Mouse (Mus musculus) WW6 (cell line): ENCODE data around the gene Rgs7.

ENCODE experiments used
- DNase-seq: peaks from one replicate; pipeline ENCODE4 v3.0.0-alpha.2; 2013; ENCODE audit warnings: low read depth, low spot score

Rgs7 gene

DNA sequence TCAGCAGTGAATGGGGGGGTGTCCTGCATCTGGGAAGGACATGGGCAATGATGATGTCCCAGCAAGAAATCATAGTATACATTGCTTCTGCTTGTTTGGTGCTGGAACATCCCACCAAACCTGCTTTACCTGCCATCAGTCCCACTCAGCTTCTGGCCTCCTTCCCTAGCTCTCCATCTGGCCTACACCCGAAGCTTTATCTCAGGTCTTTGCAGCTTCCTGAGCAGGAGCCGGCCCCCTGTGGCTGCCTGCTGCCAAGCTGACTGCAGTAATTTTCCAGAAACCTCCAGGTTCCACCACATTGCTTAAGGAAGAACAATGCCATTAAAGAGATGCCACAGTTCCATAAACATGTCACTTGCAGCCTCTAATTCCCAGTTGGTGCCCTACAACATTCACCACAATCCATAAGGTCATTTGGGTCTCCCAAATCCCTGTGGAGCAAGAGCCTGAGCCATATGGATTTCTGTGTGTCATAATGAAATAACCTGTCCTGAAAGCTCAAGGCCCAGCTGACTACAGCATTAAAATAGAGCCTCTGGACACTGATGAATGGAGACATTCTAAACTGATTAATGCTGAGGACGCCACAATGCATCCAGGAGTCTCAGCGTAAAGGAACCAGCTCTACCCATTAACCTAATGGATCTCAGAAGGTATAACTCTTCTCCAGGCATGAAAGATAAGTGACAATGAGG is 60.8 kb downstream of the Rgs7 start:
- DNase-seq, result no peak

DNA sequence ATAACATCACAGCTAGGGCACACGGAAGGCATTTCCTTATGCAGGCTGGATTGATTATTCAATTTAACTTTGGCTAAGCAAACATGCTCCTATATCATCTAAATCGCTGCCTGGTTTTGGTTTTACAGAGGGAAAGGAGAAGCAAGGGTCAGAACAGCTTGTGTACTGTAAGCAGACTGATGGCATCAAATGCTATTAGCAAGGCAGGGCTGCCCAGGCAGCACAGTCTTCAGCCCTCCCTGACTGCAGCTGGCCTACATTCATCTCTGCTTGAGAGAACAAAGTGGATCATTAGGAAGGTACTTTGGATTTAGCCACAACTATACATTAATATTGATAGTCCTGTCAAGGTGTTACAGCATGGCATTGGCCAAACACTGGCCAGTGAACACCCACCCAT is 65.2 kb downstream of the Rgs7 start:
- no peak for DNase-seq

DNA sequence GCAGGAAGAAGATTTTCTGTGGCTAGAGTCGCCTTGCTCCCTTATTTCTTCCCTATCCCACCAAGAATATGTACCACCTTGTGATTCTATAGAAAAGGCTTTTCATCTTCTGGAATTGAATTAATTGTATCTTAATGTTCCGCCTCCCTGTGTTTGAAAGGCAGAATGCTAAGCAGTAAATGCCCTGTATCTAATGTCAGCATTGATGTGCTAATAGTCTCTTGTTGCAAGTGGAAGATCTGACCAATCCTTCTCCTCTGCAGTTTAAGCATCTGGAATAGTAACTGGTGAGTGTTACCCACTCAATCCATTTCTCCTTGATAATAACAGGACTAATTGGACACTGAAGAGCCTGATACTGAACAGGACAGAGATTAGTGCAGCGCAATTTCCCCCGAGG is 65.9 kb downstream of the Rgs7 start:
- no peak for DNase-seq

DNA sequence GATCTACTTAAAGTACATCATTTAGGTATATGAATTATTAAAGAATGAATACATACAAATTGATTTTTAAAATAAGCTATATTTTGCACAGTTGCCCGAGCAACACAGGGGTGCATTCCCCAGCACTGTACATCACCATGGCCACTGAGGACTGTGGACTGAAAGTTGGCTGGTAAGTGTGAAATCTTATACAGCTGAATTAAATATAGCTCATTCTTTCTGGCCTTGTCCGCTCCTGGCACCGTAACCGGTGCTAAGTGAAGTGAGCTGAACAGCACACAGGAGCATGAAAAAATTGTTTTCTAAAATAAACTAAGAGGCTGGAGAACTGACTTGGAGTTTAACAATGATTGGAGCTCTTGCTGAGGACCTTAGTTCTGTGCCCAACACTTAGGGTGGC is 71.4 kb downstream of the Rgs7 start:
- DNase-seq, result no peak

DNA sequence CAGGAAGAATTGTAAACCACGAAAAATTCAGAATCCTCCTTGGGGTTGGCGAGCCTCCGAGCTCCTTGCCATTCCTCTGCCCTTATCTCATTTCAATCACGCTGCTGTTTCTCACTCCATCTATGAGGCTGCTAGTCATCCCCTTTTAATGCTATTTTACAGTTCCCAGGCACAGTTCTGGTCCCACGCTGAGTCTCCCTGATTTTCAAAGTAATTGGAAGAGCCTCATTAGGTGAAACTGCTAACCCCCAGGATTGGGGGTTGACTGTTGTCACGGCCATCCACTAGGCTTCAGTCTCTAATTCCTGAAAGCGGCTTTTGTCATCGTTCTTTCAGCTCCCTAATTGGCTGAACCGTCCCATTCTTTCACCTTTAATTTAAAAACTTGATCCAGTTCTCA is 76.6 kb downstream of the Rgs7 start:
- no peak for DNase-seq

DNA sequence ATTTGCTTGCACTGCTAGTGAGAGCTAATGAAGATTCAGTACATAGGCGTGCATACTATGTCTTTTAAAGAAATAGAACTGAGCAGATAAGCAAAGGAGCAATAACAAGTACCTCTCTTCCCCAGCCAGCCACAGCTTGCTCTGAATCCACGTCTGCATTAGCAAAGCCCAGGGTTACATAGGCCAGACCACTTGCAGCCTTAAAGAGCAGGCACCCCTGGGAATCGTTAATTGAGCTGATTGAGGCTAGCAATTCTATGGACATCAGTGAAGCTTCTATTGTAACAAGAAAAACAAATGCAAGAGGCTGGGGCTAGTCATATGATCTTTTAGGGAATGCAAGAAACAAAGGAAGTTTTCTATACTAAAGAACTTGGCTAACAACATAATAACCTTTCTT is 81.9 kb downstream of the Rgs7 start:
- no peak for DNase-seq

DNA sequence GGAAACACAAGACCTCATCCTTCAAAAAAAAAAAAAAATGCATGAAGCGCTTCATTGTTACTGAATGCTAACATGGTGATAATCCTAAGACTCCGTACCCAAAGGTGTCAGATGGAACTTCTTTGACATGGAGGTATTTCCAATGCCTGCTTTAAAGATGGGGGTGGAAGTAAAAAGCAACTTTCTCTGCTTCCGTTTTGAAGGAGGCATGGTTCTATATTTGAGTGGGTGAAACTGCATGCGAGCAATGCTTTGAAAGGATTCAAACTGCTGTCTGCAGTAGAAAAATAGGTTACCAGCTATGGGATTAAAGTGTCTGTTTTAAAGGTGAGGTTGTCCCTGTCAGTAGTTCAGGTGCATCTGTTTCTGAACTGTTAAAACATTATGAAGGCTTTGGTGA is 100.4 kb downstream of the Rgs7 start:
- no peak for DNase-seq

DNA sequence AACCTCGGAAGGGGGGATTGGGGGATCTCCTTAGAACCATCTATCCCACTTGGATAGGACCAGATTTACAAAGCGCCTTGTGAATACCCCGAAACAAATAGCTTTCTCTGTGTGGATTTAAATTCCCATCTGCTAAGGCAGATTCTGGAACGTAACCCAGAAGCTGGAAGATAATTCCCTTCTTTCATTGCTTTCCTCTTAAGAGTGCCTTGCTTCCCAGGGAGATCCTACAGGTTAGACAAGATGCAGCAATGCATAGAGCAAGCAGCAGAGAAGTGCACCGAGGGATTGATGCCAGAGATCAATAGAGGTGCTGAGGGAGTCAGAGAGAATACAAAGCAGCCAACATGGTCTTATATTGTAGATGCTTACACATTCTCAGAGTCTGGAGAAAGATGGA is 103.0 kb downstream of the Rgs7 start:
- DNase-seq, result no peak

DNA sequence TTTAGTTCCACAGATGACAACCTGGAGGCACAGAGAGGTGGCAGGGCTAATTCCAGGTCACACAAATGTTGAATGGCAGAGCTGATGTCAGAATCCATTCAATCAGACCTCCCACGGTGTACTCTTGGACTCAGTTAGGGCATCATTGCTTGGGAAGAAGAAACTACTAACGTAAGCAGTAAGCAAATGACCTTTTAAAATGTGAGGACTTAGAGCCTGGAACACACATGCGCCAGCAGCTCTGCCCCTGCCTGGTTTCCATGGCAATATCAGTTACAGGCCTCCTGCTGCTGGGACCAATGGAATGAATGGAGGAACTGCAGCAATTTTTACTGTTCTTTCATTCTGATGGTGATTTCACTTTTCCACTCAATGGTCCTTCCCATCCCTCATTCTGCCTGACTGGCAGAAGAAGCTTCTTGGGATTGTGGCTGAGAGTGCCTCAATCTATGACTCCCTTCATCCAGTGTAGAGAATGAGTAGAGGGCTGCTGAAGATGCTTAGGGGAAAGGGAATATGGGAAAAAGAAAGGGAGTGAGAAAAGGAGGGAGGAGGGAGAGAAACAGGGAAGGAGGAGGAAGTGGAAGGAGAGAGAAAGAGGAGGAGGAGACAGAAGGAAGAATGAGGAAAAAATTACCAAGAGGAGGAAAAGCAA is 106.6 kb downstream of the Rgs7 start:
- no peak for DNase-seq

DNA sequence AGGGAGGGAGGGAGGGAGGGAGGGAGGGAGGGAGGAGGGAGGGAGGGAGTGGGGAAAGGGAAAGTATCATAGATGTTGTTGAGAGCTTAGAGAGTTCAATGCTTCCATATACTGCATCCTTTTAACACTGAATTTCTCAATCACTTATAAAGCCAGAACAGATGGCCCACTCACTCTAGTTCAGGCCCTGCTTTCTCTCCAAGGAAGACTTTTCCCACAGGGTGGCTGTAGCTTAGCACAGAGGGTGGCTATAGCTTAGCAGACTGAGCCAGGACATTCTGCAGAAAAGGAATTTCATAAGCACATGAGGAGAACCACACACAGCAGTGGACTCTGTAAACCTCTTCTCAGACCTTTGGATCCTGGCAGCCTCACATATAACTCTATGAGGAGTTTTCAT is 119.7 kb downstream of the Rgs7 start:
- DNase-seq, result no peak

DNA sequence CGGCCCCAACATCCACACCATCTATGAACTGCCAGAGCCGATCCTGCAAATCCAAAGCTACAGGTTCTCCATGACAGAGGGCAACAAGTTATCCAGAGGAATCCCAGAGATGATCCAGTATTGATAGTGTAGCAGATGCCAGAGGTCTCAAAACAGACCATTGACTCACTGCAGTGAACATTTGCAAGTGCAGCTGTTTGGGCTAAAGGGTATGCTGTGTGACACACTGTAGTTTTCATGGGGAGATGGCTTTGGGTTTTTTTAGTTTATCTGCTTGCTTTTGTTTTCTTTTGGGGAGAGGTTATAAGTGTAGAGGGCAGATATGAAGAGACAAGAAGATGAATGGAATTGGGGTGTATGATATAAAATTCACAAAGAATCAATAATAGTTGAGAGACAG is 124.2 kb downstream of the Rgs7 start:
- DNase-seq, result no peak

DNA sequence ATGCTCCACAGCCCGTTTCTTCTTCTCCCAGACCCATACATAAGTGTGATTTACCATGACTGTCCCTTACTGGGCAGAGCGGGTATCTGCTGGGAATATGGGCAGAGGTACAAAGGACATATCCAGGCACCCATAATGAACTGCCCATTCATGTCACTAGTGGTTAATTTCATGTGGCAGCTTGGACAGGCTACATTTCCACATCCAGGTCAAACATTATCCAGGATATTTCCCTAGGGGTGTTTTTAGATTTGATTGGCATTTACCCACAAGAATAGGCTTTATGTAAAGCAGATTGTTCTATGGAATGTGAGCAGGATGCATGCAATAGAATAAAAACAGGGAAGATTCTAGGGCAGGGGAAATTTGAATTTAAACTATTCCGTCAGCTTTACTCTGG is 128.7 kb downstream of the Rgs7 start:
- no peak for DNase-seq

DNA sequence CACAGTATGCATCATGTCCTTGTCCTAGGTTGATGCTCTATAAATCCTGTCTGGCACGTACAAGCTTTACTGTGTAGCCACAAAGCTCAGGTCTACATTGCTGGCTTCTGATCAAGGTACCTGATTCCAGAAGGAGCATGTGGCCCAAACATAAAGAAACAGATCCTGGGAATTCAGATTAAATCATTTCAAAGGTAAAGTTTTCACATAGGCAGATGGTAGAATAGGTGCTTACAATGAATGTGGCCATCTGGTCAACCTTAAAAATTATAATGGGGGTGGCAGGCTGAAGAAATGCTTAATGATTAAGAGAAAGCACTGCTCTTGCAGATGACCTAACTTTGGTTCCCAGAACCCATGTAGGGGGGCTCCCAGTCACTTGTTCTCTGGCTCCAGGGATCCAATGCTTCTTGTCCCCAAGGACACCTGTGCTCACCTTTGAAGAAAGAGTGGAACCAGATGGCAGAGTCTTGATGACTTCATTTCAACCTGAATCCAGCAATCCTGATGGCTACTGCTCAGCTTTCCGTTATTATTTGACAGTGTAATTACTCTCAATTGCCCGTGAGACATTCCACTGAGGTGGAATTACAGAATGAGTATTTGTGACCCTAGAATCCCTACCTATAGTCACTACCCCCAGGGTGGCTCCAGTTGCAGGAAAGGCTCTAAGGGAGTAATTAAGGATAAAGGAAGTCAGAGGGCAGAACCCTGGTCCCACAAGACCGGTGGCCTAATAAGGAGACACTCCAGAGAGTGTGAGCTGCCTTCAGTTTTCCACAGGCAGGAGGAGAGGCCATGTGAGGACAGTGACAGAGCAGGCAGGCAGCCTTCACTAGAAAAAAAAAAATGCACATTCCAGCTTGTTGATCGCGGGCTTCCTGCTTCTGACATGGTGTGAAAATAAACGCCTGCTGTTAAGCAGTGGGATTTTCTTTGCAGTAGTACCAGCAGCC is 132.6 kb downstream of the Rgs7 start:
- no peak for DNase-seq

DNA sequence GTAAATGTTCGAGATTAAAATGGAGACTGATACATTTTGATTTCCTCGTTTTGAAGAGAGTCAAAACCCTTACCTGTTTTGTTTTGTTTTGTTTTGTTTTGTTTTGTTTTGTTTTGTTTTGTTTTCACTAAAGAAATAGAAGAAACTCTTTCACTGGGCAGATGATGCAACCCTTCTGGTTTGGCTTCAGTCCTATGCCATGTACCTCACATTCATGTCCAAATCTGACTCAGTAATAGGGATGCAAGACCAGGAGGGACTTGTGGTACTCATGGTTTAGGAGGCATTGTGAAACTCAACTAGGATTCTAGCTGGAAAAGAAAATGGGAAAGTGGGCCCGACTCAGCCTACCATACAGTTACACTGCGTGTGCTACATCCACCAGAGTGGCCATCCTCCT is 139.4 kb downstream of the Rgs7 start:
- DNase-seq, result no peak

DNA sequence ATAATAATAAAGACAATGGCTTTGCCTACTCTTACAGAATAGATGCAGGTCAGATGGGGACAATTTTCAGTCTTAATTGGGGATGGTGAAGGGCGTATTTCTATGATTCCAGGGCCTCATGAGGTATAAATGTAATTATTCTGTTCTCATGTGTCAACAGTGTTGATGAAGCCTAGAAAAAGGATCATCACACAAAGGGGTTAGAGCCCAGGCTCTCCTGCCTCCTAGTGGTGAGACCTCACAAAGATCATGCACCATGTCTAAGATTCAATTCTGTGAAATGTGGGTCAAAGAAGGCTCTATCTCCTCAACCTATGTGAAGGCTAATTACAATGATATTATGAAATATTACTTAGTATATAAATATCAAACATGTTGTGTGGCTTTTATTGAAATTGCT is 146.1 kb downstream of the Rgs7 start:
- DNase-seq, result no peak

DNA sequence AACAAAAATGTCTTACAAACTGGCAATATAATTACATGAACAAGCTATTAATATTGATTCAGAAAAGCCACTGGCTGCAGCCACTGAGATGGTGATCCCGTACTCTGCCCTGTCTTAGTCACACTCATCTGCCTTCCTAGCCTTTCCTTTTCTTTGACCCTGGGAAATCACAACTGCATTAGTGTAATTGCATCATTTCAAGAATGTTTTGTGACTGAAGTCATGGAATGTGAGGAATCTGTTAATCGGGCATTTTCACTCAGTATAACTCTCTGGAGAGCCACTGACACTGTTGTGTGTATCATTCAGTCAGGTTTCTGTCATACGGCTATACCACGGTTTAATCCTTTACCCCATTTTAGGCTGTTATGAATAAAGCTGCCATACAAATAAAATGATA is 156.1 kb downstream of the Rgs7 start:
- no peak for DNase-seq

DNA sequence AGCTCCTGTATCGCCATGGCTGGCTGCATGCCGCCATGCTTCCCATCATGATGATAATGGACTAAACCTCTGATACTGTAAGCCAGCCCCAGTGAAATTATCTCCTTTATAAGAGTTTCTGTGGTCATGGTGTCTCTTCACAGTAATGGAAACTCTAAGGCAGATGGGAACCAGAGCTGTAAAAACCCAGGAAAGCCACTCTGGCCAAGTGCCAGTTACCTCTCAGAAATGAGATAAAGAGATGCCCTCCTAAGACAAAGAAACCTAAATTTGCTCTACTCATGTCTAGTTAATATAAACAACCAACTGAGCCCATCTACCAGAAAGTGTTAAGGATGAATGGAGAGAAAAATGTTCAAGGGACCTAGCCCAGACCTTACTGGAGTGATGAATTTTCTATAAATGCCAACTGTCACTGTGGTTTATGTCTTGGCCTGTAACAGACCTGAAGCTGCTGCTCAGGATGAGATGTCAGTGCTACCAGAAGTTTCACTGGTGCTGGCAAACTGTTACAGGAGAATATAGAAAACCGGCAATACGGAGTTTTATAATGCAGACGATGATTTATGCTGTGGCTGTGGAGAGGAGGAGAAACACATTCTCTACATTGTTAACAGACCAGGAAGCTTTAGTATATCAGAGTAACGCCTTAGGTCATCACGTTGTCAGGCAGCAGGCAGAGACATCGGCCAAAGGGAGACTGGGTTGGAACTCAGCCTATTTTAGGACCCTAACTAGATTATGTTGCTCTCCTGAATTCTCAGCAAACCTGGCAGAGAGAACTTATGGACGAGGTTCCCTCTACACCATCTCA is 159.1 kb downstream of the Rgs7 start:
- no peak for DNase-seq

DNA sequence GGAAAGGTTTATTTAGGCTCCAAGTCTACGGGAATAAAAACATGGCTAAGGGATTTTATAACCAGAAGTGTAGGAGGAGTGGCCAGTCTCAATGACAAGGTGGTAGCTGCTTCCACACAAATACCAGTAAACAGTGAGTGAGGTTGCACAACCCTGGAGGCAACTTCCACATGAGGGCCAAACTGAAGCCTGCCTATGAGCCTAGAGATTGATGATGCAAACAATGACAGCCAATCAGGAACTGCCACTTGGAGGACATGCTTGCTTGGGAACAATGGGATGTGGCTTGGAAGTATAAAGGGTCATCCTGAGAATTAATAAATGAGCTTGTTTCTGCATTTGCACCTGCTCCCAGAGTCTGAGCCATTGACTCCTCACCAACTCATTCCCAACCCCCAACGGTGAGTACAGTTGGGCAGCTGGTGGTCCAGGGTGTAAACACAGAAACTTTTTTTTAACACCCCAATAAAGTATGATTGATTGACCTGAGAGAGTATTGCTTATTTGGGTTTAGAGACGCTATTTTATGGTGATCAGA is 162.3 kb downstream of the Rgs7 start:
- no peak for DNase-seq

DNA sequence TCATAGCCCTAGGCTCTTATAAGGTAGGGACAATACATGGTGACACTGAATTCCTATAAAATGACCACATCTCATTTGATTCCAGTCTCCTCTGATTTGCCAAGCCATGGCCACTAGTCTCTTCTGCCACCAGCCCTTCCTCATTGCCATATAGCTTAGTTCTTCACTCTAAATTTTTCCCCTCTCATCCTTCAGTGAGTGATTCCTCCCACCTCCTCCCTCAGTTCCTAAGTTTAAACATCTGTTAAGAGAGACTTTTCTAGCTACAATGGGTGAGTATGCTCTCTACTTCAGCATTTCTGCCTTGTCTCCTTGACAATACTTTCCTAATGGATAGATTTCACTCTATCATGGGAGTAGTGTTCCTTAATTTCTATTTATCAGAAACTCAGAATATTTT is 169.5 kb downstream of the Rgs7 start:
- no peak for DNase-seq

DNA sequence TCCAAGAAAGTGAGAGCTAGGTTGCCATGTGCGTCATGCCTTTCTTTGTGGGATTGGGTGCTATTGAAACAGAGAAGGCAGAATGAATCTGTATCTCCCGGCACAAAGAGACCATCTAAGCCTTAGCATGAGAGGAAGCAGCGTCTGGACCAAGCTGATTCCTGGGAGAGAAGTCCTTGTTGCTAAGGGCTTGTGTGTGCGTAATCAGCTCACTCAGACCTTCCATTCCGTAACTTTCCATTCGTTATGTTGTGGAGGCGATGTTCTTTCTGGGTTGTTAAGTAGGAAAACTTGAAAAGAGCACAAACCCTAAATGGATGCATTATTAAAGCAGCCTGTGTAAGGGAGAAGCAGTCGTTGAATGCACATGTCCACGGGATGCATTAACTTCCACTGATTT is 173.1 kb downstream of the Rgs7 start:
- no peak for DNase-seq

DNA sequence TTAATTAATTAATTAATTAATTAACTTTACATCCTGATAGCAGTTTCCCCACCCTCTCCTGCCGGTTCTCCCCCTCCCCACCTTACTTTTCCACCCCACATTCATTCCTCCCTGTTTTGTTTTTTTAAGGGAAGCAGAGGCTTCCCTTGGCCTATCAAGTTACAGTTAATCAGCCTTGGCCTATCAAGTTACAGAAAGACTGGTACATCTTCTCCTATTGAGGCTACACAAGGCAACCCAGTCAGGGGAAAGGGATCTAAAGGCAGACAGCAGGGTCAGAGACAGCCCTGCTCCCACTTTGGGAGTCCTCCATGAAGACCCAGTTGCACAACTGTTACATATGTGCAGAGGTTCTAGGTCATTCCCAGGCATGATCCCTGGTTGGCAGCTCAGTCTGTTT is 175.0 kb downstream of the Rgs7 start:
- no peak for DNase-seq

DNA sequence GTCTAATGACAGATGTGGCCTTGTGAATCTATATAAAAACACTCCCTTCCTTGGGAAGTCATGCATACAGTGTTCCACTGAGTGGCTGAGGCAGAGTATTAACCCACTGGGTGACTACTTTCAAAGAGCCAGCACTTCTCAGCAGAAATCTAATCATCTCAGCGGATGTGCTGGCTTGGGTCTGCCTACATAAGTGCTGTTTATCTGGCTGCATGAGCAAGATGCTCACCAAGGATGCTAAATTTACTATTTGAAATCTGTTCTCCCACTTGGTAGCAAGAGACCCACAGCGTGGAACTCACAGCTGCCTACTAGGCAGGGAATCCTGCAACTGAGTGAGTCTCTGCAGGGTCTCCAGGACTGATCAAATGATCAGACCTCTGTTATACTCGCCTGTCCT is 184.7 kb downstream of the Rgs7 start:
- no peak for DNase-seq
